Comparison of ENCODE assay signal across 16 mouse cellular contexts in the genomic region with DNA sequence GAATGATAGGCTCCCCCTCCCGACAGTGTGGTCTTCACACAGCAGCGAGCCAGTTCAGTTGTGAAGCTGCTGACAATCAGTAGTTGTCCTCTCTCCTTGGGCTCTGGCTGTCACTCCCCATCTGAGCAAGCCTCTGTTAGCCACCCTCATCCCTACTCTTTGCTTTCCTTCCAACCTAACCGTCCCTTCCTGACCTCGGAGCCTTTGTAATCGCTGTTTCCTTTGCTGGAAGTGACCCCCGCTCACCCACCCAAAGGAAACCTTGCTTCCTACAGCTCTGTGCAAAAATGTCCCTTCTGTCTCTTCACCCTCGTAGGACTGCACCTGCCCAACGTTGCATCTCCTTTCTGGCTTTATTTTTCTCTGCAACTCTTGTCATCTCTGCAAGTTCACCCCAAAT. TPM values are rescaled to one million over a fixed set of nuclear protein-coding genes. Genes with fewer than 3 reads are reported as not detected.
"Had no signal": no experiment of that assay in that cellular context is flagged by ENCODE, and none has a peak within 500 bp of the region (broad histone marks: within the 10 kb centered on the region; RNA-seq: fewer than 3 reads in every experiment).

No protein-coding gene starts in this region.

- H3K9ac ChIP-seq: kidney, embryonic 15.5 days; liver, embryonic 13.5 days; liver, postnatal 0 days; midbrain, embryonic 15.5 days; neural tube, embryonic 12.5 days had no signal

- H3K4me2 ChIP-seq: kidney, embryonic 15.5 days; liver, embryonic 13.5 days; midbrain, embryonic 15.5 days; neural tube, embryonic 12.5 days had no signal

- DNase-seq: kidney, adult 2 months; kidney, postnatal 14 days; liver; liver, embryonic 13.5 days; liver, postnatal 0 days; lung, postnatal 36 days; retina, postnatal 1 day; right cerebral cortex, postnatal 4 days; spleen, adult 18-20 months; thymus, postnatal 4 days had no signal

- H3K36me3 ChIP-seq: kidney, embryonic 15.5 days; liver, embryonic 13.5 days; midbrain, embryonic 15.5 days; neural tube, embryonic 12.5 days had no signal

- H3K4me3 ChIP-seq: kidney, embryonic 15.5 days; liver, embryonic 13.5 days; midbrain, embryonic 15.5 days; neural tube, embryonic 12.5 days had no signal

- H3K27me3 ChIP-seq: kidney, embryonic 15.5 days had no signal

- H3K27ac ChIP-seq: liver, embryonic 13.5 days; midbrain, embryonic 15.5 days; neural tube, embryonic 12.5 days had no signal

- H3K9me3 ChIP-seq: kidney, embryonic 15.5 days; liver, embryonic 13.5 days; midbrain, embryonic 15.5 days; neural tube, embryonic 12.5 days had no signal

- ATAC-seq: liver, postnatal 0 days; lung, postnatal 0 days; midbrain, embryonic 15.5 days had no signal

RNA-seq across cellular contexts. Expression of gene Gm42417, which starts 43.0 kb away (rescaled TPM):
- polyA plus RNA-seq: kidney, adult 2 months; large intestine, adult 2 months; liver, embryonic 13.5 days; liver, postnatal 0 days; neural tube, embryonic 12.5 days; stomach, embryonic 14.5 days had no signal
